Mouse (Mus musculus): ENCODE data around the gene Ctnnd2.

DNA sequence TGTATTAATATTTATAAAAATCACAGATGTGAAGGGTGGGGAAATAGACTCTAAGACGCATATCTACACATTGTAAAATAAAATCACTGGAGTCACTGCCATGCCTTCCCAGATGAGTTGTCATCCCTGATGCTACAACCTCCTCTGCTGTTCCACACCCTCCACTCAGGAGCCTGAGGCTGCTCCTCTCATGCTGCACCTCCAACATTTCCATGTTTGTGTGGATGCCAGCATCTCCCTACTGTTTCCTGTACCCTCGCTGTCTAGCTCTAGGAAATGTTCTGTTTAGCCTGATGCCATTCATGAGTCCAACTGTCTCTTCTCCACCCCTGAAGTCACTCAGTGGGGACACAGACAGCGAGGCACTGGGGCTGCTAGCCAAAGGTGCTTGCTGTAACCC lies 620.9 kb downstream of the Ctnnd2 start:
- no peak for TF ChIP-seq CTCF (IDR thresholded peaks at IDR 0.05; ENCODE audit: borderline replicate concordance, insufficient read depth, low read depth, low read length)
- TF ChIP-seq POLR2A (IDR thresholded peaks at IDR 0.05; ENCODE audit: borderline replicate concordance, insufficient read depth, low read length): no peak

All from cerebellum, adult 2 months (tissue).